Mouse (Mus musculus) gastrocnemius, postnatal 36 days (tissue): ENCODE results near the gene Srpk1. TPM values are rescaled to one million over a fixed set of nuclear protein-coding genes. Genes with fewer than 3 reads are reported as not detected.
"Not testable (repeated sequence)": the region's sequence is repeated elsewhere in the genome, so short reads cannot be mapped to it uniquely, and the experiment has no call there.

Source experiments
- DNase-seq, 2 experiments: peaks; one replicate each; pipeline ENCODE4 v3.0.0; 2022
- intact Hi-C: fragments of 180-260 bp; cut with DNase I; formaldehyde crosslinking; loops from one replicate; pipeline ENCODE4 v1.15.1; 2025
- microRNA-seq, 2 experiments: library from miRNA; unstranded; fragments of <30 nt; microRNA quantifications; one replicate each; pipeline ENCODE4 v1.2.0; 2021
- total RNA-seq, 2 experiments: library from RNA; stranded (reverse); gene quantifications; 2 replicates each; pipeline ENCODE4 v1.2.3; 2021

Srpk1 gene
- total RNA-seq, 2 experiments from 2014 or later = 24.7 to 26.6 TPM

DNA sequence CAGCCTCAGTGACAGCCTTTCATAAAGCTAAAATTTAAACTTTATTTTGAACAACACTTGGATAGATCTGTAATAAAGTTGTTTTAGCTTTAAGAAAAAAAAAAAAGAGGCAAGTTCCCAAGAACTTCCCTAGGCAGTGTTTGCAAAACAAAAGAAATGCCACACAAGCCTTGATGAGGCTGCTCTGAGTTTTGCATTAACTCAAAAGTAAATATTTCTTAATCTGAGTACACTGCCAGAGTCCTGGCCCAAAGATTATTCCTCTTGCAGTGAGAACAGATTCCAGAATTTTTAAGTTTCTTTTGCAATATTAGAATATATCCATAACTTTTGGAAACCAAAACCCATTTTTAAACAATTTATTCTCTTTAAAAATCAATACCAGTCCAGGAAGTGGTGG lies 57.3 kb downstream of the Srpk1 start:
- intact Hi-C loops = no loop called here

GRCm38 (mm10) chr17:28561613-28562012 lies 60.9 kb downstream of the Srpk1 start:
- intact Hi-C loops = no loop called here
- DNase-seq = no peak

More for the DNA sequence above, 57.3 kb downstream of the Srpk1 start:
- DNase-seq = no peak

- DNase-seq = no peak
- intact Hi-C loops = no loop called here
These were observed 61.9 kb downstream of the Srpk1 start, which contains the start of gene Clps for GRCm38 (mm10) chr17:28560598-28560997. Gene Clps (minus strand): TSS chr17:28560766.

- intact Hi-C loops = no loop called here
- no peak for DNase-seq
These were observed 64.7 kb downstream of the Srpk1 start for GRCm38 (mm10) chr17:28557772-28558171.

DNA sequence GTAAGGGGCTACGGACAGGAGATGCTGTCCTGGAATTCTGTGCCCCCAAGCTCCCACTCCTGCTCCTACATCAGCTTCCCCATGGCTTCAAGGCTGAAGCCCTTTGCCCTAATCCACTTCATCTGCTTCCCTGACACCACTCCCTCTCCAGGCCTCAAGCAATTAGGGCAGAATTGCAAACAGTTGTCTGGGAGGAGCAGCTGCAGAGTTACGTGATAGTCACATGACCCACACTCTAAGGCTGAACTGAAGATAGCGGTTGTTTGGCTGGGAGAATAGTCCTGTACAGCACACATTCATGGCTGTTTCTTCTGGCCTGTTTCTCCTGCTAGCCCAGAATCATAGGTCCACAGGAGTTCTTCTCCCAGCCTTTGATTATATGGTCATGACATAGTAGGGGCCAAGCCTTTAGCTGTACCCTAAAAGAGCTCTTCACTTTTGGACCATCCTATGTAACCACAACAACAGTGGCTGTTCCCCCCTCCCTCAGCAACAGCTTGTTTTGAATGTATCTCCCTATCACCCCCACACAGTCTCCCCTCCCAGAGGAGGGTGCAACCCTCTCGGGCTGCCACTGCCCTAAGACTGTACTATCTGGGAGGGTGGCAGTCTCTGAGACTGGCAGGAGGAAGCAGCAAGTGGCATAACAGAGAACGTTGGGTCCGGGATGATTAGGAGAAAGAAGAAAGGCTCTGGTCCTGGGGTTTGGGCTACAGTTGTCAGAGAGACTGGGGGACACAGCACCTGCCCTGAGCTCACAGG lies 65.7 kb downstream of the Srpk1 start:
- no peak for DNase-seq
- intact Hi-C loops = no loop called here

- DNase-seq, intact Hi-C loops: not testable (repeated sequence)
These were observed 68.5 kb downstream of the Srpk1 start for GRCm38 (mm10) chr17:28554021-28554420.

DNA sequence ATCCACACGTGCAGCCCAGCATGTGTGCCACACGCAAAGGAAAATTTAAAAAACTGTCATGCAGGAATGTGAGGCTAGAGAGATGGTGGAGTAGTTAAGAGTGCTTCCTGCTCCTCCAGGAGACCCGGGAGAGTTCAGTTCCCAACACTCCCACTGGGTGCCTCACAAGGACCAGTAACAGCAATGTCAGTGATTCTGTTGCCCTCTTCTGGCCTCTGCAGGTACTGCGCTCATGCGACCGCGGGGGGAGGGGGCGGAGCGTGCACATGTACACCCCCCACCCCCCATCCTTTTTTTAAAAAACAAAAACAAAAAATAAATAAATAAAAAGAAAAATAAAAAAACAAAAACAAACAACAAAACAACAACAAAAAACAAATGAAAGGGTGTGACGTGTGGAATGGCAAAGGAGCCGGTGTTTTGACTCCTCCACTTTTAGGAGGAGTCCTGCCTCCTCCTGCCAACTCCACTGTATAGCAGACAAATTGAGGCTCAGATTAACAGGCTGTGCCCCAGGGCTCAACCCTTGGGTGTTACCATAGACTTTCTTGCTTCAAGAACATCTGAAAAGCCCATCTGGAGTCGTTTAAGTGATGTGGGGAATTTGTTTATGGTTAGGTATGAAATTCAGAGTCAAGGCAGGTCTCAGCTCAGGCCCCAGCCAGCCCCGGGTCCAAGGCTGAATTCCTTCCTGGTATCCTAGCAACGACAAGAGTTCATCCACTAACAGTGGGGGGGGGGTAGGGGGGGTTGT lies 69.3 kb downstream of the Srpk1 start:
- intact Hi-C loops = no loop called here
- DNase-seq = peak; percentile 50 to 56

- intact Hi-C loops = no loop called here
- DNase-seq = no peak
These were observed 73.4 kb downstream of the Srpk1 start, which contains the start of gene Clpsl2 for GRCm38 (mm10) chr17:28549111-28549510. Gene Clpsl2 (plus strand): TSS chr17:28549411.

- no peak for DNase-seq
- intact Hi-C loops = no loop called here
These were observed 74.0 kb downstream of the Srpk1 start for GRCm38 (mm10) chr17:28548550-28548949.

GRCm38 (mm10) chr17:28546925-28547324 lies 75.6 kb downstream of the Srpk1 start:
- intact Hi-C loops = no loop called here
- DNase-seq = no peak

DNA sequence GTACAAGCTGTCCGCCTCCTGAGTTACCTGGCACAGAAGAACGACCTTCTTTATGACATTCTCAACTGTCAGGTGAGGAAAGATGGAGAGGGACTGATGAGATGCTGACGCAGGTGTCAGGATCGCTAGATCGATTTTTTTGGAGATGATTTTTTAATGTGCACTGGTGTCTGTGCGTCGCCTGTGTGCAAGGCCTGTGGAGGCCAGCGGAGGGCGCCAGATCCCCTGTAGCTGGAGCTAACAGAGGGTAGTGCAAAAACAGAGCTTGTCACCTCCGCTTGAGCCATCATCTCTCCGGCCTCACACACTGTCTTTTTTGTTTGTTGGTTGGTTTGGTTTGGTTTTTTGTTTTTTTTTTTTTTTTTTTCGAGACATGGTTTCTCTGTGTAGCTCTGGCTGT lies 84.6 kb downstream of the Srpk1 start:
- no peak for DNase-seq

More for the DNA sequence above, 84.6 kb downstream of the Srpk1 start:
- intact Hi-C loops = no loop called here

Small RNAs within 50 kb of the gene (microRNA-seq; reads per million reads assigned to microRNA genes)
- gene Mir6969 = 0 reads per million in 2 experiments

Other genes starting within 250 kb of the Srpk1 start
- gene Fkbp5, start 105.2 kb downstream of the Srpk1 start, total RNA-seq = 100 to 1,000 TPM; 107 to 115 TPM
- not detected for gene Armc12, start 91.9 kb downstream of the Srpk1 start, total RNA-seq
- not detected for gene Clpsl2, start 73.3 kb downstream of the Srpk1 start, total RNA-seq
- not detected for gene Clps, start 61.9 kb downstream of the Srpk1 start, total RNA-seq
- gene Lhfpl5, start 47.1 kb downstream of the Srpk1 start, total RNA-seq = not detected
- under 1 TPM; 0.27 to 0.33 TPM for gene Slc26a8, start 67.5 kb upstream of the Srpk1 start, total RNA-seq
- gene Mapk14, start 68.6 kb upstream of the Srpk1 start, total RNA-seq = 10 to 100 TPM; 83.0 to 98.3 TPM
- 1 to 10 TPM in 1 of 2 experiments, under 1 TPM in 1; 0.74 to 1.1 TPM for gene AC170998.1, start 103.4 kb upstream of the Srpk1 start, total RNA-seq
- gene Mapk13, start 146.6 kb upstream of the Srpk1 start, total RNA-seq = not detected
- gene Brpf3, start 178.4 kb upstream of the Srpk1 start, total RNA-seq = 10 to 100 TPM; 12.5 to 20.2 TPM
- not detected for gene Pnpla1, start 235.7 kb upstream of the Srpk1 start, total RNA-seq